Mouse (Mus musculus): ENCODE results near the gene Bcor. TPM values are rescaled to one million over a fixed set of nuclear protein-coding genes. Genes with fewer than 3 reads are reported as not detected.

The Bcor gene
- total RNA-seq, 2 experiments from 2014 or later, result 17.1 to 17.6 TPM

DNA sequence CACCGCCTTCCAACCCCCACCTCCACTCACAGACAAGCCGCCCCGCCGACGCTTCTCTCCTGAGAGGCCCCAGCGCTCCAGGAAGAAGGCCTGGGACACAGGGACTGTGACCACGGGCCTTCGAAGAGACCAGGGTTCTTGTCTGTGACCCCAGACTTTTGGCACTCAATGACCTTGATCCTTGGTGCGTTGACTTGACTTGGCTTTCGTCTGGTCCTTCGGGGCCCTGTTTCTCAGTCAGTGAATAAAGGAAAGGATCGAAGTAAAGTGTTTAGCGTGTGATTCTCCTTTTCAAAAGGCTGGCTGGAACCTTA lies 71.2 kb downstream of the Bcor start:
- DNase-seq (ENCODE audit: extremely low spot score in 1 of 2, low spot score in 1 of 2), result no peak

DNA sequence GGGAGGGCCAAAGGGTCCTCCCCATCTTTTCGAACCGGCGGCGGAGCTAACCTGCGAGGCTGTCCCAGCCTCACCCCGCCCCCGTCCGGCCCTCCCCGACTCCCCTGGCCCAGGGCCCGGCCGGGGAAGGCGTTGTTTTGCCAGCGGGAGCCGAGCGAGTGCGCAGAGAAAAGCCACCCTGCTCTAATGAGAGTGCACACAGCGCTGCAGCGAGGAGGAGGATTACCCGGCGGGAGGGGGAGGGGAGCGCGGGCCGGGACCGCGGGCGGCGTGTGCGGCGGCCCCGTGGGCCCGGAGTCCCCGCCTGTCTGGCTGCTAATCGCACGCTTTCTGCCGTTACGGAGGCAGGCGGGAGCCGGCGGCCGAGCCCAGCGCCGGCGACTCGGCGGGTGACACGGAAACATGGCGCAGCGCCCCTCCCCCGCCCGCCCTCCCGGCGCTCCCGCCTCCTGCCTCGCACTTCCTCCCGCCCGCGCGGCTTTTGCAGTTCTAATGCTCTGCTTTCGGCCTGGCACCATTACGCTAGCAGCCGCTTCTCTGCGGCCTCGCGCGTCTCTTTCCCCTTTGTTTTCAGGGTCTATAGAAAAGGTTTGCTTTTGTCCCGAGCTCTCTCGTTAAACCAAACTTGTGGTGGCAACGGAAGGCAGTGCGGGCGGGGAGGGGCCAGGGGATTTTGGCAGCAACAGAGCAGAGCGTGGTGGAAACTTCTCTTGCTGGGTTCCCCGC lies 71.7 kb downstream of the Bcor start:
- DNase-seq (ENCODE audit: extremely low spot score in 1 of 2, low spot score in 1 of 2), result peak; percentile 41 to 44

DNA sequence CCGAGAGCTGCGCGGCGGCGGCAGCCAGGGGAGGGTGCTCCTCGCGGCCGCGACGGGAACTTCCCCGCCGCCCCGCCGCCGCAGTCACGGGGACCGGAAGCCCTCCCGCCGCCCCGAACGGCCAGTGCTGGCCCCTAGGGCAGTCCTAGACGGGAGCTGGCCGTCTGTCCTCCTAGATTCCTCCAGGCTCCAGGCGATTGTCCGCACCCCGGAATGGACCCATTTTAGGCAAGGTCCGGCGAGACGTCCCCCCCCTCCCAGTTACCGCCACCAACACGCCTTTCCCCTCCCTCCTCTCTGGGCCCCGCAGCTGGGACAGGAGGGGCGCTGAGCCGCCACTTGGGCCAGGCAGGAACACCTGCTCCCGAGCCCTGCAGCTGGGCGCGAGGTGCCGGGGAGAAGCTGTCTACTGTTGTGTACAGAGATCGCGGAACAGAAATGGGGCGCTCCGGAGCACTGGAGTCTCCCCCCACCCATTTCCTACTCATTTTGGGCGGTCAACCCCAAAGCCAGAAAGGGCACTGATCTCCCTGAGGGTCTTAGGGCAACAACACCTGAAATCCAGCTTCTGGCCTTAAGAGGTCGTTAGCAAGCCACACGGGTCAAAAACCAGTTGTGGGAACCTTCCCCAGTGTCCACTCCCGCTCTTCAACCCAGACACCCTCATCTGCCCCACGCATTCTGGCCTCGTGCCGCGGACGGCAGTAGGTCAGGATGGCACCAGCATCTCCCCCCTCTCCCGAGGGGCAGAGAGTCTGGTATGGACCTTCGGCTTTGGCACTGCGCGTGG lies 72.4 kb downstream of the Bcor start:
- peak in 1 of 2 experiments; percentile 31 for DNase-seq (ENCODE audit: extremely low spot score in 1 of 2, low spot score in 1 of 2)

DNA sequence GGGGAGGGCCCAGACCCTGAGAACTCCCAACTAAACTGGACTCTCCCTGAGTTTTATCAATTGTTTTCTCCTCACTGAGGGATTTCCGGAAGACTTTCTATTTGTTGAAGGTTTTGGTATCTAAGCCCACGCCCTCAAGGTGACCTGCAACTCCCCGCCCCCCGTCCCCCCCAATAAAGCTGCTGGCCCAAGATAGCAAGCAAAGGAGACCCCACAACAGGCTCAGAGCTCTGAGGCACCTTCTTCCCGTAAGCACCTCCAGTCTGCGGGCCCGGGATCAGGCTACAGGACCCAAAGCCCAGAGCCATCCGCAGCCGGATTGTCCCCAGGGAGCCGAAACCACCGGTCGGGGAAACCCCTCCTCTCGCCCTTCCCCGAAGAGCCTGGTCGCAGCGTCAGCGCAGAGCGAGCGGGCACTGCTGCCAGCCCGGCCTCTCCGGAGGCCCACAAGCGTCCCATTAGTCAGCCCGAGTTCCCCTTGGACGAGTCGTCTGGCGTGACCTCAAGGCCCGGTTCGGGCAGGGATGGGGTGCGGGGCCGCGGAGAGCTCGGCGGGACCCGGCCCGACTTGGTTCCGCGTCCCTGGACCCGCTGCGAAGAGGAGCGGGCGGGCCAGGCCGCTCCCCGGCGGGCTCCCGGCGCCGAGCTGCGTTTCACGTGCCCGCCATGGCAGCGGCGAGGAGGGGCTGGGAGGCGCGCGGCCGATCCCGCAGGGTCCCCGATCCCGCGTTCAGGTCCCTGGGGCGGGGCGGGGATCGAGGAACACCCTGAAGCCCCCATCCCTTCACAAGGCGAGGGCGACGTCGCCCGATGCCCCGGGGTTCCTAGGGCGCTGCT lies 73.3 kb downstream of the Bcor start:
- DNase-seq (ENCODE audit: extremely low spot score in 1 of 2, low spot score in 1 of 2), result peak in 1 of 2 experiments; percentile 36

DNA sequence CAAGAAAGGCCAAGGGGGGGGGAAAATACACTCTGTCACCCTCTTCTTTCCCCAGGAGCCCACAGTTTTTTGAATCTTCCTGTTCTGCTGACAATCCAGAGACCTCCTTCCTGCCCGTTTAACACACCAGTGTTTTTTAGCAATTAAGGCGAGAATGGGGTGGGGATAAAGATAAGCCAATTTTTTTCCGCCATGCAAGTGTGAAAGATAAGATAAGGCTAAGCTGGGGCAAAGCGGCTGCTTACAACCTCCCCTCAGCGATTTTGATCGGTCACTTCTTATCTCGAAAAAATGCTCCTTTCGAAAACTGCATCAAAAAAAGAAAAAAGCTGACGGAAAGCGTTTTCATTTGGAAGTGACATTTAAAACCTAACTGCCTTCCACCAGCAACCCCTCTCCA lies 74.2 kb downstream of the Bcor start:
- no peak for DNase-seq (ENCODE audit: extremely low spot score in 1 of 2, low spot score in 1 of 2)

DNA sequence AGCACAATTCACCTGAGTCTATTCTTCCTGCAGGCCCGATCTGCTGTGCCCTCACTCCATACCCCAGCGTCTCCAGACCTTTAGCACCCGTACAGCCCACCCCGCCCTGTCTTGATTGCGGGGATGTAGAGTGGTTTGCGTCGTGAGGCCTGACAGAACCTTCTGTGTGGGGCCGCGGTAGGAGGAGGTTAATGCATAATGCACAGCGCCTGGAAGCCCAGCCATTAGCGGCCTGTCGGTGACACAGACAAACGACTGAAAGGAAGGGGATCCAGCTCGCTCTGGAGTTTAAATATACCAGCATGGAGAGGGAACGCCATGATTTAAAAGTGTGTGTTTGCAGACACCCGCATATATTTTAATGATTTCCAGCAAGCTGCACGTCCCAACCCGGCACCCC lies 74.9 kb downstream of the Bcor start:
- DNase-seq (ENCODE audit: extremely low spot score in 1 of 2, low spot score in 1 of 2), result no peak

DNA sequence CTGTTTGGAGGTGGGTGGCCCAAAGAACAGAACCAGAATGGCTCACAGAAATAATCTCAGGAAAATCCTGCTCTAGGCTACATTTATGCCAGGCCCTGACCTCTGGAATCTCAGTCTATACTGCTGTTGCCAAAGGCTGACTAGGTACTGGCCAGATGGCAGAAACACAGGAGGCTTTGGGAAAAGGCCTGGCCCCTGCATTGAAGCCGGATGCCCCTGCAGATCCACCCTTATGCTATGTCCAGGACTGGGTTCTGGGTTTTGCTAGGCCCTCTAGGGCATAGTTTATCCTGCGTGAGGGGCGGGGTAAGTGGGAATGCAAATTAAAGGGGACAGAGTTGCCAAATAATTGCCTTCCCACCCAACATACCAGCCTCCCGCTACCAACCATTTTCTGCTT lies 75.5 kb downstream of the Bcor start:
- no peak for DNase-seq (ENCODE audit: extremely low spot score in 1 of 2, low spot score in 1 of 2)

DNA sequence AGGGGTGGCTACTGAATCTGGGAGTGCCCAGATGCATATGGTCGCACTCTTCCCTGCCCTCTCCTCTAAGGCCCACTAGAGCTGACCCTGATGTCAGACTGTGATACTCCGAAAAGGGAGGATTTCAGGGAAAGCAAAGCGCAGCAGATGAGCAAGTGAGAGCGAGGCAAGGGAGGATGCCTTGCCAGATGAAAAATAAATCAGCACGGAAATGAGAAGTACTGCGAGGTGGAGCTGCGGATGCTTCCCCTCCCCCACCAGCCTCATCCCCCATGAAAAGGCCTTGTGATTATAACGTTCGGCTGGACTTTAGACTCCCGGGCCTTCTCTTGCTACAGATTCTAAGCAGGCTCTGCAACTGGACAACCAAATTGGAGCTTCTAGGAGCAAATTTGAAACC lies 76.5 kb downstream of the Bcor start:
- no peak for DNase-seq (ENCODE audit: extremely low spot score in 1 of 2, low spot score in 1 of 2)

DNA sequence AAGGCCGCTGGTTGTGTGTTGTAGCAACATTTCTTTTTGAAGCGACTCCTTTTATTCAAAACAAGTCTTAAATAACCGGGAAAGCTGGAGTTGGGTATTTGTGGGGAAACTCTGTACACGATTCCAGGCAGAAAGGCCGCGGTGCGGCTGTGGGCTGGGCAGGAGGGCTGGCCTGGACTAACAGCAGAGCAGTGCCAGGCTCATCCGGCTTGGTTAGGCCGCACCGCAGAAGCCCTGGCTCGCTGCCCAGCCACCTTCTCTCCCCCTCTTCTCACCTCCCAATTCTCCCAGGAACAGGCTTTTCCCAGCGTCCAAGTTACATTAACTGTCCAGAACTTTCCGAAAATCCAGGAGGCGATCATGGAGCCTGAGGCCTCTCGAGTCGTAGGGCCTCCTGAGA lies 77.4 kb downstream of the Bcor start:
- no peak for DNase-seq (ENCODE audit: extremely low spot score in 1 of 2, low spot score in 1 of 2)

DNA sequence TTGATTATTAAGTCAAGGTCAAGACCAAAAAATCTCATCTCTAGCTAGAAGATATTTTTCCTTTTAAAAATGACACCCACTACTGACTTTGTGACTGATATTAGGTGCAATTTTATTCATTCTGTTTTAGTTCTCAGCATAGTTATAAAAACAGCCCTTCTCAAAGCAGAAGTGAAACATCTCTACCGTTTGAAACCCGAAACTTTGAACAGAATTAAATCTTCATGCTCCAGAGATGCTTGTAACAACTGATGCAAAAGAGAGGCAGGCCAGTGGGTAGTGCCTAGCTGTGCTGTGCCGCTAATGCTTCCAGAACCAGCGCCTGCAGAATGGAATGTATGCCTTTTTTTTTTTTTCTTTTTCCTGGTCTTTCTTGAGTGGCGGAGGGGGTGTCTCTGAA lies 78.0 kb downstream of the Bcor start:
- DNase-seq (ENCODE audit: extremely low spot score in 1 of 2, low spot score in 1 of 2), result no peak

DNA sequence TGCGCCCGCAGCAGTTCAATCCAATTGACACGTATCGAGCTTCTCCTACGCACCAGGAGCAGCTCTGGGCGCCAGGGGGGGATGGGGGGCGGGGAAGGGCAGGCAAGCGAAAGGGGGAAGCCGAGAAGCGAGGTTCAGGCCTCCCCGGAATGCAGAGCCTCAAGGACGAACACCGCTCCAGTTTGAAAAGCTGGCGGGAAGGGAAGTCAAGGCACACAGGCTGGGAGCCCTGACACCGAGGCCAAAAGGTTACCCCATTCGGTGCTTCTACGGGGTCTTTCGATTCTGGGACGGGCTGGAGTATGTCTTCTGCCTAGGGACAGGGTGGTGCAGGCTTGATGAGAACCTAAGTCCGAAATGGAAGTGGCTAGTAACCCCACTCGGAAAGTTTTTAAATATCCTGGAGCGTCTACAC lies 78.4 kb downstream of the Bcor start:
- DNase-seq (ENCODE audit: extremely low spot score in 1 of 2, low spot score in 1 of 2), result no peak

DNA sequence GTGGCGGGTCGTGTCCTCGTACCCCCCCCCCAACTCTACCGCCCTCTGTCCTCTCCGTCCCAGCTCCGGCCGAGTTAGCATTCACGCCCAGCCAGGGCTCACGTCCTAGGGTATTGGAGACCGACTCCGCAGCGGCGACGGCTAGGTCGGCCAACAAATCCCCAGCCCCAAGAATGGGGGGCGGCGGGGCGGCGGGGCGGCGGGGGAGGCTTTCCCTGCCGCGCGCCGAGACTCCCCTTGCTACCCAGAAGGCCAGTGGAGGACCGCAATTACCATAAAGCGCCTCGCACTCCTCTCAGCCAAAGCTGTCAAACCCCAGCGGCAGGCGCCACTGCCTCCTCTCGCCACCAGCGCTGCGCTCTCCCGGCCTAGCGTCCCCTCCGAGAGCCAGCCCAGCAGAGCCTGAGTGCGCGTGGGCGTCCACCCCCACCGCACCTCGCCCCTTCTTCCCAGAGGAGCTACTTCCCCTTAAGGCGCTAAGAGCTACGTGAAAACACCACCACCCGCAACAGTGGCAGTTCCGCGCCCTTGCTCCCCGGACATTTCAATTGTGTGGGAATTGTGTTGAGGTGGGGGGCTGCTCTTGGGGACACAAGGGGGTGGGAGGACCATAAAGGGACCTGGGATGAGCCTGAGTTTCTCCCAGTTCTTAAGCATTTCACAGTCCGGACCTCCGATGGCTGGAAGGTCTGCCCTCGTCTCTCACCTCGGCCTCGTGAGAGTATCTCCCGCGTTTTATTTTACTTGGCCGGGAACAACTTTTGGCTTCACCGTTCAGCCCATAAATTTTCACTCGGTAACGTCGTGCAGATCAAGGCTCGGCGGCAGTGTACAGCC lies 79.0 kb downstream of the Bcor start:
- DNase-seq (ENCODE audit: extremely low spot score in 1 of 2, low spot score in 1 of 2), result peak in 1 of 2 experiments; percentile 23

DNA sequence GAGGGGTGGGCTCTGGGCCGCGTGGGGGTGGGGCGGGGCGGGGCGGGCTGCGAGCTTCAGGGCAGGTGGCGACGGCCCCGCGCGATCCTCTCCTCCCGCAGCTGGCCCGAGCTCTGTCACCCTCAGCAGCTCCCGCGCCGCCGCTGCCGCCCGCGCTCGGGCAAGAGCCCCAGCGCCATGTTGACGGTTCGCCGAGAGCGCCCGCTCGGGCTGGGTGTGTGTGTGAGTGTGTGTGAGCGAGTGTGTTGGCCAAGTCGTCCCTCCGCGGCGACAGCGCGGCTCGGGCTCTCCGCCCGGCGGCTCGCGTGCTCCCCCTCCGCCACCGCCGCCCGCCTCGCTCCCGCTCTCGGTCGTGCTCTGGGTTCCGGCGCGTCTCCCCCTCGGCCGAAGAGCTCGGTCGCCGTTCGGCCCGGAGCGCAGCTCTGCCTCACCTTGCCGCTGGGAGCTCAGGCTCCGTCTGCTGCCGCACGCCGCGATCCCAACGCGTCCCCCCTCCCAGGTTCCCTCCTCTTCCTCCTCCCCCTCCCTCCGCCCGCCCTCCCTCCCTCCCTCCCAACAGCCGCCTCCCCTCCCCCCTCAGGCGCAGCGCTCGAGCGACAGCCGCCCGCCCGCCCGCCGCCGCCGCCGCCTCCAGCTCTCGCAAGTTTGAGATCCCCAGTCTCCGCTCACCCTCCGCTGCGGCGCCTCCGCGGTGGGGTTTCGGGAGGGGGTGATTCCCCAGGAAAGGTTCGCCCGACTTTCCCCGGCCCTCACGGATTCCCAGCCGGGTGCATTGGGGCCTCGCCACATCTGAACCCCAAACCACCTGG lies 79.9 kb downstream of the Bcor start:
- peak; percentile 32 to 41 for DNase-seq (ENCODE audit: extremely low spot score in 1 of 2, low spot score in 1 of 2)

DNA sequence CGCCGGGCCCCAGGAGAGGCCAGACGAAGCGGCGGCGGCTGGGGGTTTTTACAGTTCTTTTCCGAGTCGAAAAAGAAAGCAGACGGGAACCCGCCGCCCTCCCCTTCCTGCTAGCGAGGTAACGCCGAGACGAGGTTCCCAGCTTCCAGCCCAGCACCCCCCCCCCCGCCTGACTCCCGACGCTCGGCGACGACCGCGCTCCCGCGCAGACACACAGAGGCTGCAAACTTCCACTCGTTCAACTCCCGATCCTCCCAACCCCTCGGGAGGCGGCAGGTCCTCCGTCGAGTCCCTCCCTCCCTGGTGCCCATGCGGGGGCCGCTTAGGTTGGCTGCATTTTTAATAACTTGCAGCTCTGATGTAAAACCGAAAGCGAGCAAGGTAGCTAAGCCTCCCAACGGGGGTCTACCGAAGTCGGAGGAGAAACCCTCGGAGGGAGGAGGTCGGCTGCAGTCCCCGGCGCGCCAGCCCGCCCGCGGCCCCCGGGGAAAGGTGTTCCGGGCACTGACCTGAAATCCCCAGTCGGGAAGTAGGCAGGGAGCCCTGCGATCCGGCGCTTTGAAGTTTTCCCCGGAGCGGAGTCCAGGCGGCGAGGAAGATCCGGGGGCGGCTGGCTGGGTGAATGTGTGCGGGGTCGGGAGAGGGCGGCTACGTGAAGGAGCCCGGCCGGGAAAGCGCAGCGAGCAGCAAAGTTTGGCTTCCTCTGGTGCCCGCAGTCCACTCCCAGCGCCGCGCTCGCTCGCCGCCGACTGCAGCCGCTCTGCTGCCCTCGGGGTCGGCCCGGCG lies 80.7 kb downstream of the Bcor start:
- DNase-seq (ENCODE audit: extremely low spot score in 1 of 2, low spot score in 1 of 2), result no peak

DNA sequence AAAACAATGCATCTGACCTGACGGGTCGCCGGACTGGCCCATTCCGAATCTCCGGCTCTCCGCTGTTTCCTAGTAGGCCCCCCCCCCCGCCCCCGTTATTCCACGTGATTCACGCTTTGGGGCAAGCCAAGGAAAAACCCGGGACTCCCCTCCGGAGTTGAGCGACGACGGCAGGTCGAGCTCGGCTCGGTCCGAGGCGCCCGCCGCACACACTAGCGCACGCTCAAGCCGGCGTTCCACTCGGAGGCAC lies 81.2 kb downstream of the Bcor start:
- no peak for DNase-seq (ENCODE audit: extremely low spot score in 1 of 2, low spot score in 1 of 2)

DNA sequence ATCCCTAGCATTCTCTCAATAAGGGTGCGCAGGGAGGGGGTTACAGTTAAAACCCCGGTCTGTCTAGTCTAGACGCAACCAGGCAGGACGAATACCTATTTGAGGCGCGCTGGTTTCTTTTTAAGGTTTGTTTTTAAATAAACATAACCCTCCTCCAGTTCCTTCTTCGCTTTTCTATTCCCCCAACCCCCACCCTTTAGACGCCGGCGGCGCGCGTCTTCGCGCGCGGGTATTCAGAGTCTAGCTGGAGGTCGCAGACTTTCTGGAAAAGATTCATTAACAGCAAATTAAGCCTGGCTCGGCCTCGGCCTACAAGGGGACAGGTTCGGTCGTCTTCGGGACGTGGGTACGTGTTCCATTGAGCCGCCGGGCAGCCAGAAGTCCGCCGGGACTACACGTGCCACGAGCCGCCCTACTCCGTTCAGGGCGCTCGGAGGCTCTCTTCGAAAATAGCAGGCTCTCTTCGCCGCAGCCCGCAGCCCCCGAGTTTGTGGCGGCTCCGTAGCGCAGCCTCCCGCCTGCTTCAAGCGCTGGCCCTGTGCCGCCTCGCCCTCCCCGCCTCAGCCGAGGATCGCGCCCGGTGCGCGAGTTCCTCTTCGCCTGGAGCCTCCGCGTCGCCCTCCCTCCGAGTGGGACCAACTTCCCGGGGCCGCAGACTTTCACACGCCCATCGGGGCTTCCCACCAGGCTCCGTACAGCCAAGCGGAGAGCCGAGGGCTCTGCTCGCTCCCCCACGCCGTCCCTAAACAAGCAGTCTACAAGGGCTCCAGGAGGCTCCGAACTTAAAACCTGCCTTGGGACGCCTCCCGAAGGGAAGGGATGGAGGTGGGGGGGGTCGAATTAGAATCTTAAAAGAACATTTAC lies 81.7 kb downstream of the Bcor start:
- DNase-seq (ENCODE audit: extremely low spot score in 1 of 2, low spot score in 1 of 2), result no peak

DNA sequence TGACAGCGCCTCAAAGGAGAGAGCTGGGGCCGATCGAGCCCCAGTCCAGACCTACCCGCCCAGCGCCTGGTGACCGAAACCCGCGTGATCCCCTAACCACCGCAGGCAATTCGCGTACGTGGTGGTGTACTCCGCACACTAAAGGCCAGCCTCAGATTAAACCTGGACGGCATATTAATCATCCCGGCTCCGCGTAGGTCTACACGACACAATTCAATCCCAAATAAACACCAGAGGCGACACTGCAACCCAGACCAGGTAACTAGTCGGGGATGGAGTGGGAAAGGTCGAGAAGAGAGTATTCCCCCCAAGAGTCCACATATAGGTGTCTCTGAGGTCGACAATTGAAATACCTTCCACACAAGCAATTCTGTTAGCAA lies 82.6 kb downstream of the Bcor start:
- no peak for DNase-seq (ENCODE audit: extremely low spot score in 1 of 2, low spot score in 1 of 2)
